Mouse (Mus musculus): ENCODE measurements around the gene Mdm1.

Gene Mdm1

GRCm38 (mm10) chr10:118141018-118141883 lies at the start of gene Mdm1:
Gene Mdm1, plus strand, starts transcription at chr10:118141811.
- peak; percentile 98 for DNase-seq (ENCODE audit: low spot score in 2 of 2)

DNA sequence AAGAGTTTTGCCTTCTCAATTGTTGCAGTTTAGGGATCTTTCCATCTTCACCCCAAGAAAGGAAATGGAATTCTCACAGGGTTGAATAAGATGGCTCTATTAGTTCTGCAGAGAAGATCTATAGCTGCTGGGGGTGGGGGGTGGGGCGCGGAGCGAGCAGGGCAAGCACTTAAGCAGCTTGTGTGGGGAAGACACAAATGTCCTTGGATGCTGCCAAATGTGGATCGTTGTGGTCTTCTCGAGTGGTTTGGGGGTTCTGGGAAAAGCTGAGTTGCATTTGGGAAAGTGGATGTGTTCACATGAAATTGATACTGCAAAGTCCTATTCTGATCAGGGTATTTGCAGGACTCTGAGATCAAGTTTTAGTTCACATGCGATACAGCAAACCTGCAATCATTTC lies 48.9 kb upstream of the Mdm1 start:
- DNase-seq (ENCODE audit: low spot score in 2 of 2) = no peak

GRCm38 (mm10) chr10:118093728-118094127 lies 47.9 kb upstream of the Mdm1 start:
- DNase-seq (ENCODE audit: low spot score in 2 of 2) = no peak

DNA sequence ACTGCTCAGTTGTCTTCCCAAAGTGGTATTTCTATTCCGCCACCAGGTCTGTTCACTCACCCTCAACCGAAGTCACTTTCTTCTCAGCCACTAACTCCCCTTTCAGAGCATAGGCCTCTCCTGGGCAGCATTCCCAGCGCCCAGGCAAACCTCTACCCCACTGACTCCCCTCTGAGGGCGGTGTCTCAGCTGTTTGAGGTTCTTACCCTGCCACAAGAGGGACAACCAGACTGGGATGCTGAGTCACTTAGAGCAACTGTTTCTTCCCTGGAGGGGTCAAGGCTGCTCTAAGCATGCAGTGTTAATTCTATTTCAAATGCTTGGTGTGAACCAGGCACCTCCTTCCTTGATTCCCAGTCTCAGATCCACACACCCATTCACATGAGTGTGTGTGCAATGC lies 46.8 kb upstream of the Mdm1 start:
- no peak for DNase-seq (ENCODE audit: low spot score in 2 of 2)

DNA sequence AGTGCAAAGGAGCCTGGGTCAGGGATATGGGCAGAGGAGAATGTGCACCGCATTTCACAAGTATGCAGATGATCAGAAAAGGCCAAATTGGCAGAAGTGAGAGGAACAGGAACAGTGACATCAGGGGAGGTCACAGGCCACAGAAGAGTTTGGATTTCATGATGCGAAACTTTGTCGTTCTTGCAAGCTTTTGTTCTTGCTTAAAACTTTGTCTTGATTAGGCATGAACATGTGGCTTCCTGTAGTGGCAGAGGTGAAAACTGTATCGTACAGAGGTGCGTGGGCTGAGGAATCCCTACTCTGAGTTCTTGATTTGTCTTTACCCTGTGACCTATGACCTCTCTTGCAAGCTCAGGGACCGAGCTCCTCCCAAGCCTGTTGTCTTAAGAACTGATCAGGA lies 45.4 kb upstream of the Mdm1 start:
- DNase-seq (ENCODE audit: low spot score in 2 of 2) = no peak

GRCm38 (mm10) chr10:118097898-118098297 lies 43.7 kb upstream of the Mdm1 start:
- DNase-seq (ENCODE audit: low spot score in 2 of 2) = no peak

DNA sequence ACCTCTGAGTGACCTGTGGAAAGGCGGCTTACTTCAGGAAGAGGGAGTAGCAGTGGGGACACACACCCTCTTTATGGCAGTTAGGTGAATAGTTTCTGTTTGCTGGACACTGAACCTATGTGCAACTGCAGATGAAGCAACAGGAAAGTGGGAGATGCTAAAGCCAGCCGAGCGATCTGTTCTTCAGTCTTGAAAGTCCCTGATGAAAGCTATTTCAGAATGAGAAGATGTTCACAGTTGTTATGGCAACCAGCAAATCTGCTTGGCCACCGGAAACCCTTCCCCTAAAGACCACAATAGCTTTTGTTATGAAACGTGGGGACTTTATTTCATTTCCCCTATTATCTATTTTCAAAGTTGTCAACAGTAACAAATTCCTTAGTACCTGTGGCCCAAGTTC lies 41.0 kb upstream of the Mdm1 start:
- no peak for DNase-seq (ENCODE audit: low spot score in 2 of 2)

DNA sequence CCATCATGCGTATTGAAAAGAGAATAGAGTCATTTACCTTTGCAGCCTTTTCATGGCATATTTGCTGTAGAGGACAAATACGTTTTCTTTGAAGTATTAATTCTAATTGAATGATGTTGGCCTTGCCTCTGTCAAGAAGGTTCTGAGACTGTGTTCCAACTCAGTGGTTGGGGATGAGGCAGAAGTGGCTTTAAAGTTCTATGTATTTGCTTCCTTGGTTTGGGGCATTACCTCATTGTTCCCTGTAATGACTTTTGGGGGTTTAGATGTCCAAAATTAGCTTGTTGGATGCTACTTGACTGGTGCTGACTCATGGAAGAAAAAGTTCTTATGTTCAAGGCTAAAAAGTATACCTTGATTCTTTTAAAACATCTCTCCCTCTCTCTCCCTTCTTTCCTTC lies 40.6 kb upstream of the Mdm1 start:
- DNase-seq (ENCODE audit: low spot score in 2 of 2) = no peak

- peak; percentile 74 to 81 for DNase-seq (ENCODE audit: low spot score in 2 of 2)
Observed at GRCm38 (mm10) chr10:118103020-118103666, 38.5 kb upstream of the Mdm1 start.

- no peak for DNase-seq (ENCODE audit: low spot score in 2 of 2)
Observed at GRCm38 (mm10) chr10:118103906-118104305, 37.7 kb upstream of the Mdm1 start.

DNA sequence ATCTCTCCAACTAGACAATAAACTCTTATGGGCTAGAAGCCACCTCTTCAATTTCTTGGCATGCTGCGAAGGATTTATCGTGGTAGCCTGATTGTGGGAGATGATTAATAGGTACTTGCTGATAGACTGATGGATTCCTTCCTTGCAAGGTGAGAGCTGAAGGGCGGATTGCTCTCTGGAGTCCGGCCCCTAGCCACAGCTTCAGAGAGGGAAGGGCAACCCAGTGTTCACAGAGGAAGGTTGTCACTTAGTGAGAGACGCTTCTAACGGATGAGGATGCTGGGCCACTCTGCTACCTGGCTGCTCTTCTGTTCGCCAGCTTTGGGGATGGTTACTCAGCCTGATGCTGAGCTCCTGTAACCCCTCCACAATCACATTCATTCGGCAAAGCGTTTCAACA lies 34.6 kb upstream of the Mdm1 start:
- DNase-seq (ENCODE audit: low spot score in 2 of 2) = no peak

- DNase-seq (ENCODE audit: low spot score in 2 of 2) = no peak
Observed at GRCm38 (mm10) chr10:118110006-118110920, 31.3 kb upstream of the Mdm1 start.

- no peak for DNase-seq (ENCODE audit: low spot score in 2 of 2)
Observed at GRCm38 (mm10) chr10:118110921-118111301, 30.7 kb upstream of the Mdm1 start.

DNA sequence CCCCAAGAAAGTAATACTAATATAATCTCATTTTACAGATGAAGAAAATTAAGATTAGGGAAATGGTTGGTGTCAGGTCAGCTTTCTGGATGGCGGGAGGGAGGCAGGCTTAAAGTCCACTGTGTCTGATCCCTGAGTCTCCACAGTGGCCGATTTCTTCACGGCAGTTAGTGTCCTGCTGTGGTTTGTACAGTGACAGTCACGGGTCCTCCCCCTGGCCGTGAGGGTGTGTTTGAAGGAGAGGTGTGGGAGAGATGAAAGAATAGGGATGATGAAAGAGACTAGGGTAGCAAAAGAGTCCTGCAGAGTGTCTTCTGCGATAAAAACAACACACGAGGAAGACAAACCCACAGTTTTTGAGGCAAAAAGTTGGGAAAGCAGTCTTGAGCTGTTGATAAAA lies 30.0 kb upstream of the Mdm1 start:
- no peak for DNase-seq (ENCODE audit: low spot score in 2 of 2)

DNA sequence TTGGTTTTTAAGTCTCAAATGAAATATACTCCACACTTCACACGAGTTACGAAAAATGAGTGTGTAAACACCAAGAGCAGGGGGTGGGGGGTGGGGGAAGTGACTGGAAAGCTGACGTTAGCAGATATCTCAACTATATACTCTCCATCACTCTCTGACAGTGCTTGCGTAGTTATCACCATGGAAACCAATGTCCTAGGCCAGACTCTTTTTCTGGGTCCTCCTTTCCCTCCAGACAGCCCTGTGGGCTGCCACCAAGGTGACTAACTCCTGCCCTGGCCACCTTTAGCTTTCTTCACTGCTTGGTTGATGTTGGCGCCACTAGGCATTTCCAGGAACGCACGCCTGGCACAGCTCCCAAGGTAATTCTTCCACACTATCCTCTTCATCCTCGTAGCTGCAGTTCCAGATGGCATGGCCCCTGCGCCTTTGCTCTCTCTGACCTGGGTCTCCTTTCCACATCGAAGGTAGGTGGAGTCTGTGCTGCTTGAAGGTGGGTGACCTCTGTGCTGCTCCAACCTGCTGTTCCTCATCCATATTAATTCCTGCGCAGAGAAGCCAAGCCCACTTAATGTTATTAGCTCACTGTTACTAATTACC lies 29.2 kb upstream of the Mdm1 start:
- DNase-seq (ENCODE audit: low spot score in 2 of 2) = no peak

DNA sequence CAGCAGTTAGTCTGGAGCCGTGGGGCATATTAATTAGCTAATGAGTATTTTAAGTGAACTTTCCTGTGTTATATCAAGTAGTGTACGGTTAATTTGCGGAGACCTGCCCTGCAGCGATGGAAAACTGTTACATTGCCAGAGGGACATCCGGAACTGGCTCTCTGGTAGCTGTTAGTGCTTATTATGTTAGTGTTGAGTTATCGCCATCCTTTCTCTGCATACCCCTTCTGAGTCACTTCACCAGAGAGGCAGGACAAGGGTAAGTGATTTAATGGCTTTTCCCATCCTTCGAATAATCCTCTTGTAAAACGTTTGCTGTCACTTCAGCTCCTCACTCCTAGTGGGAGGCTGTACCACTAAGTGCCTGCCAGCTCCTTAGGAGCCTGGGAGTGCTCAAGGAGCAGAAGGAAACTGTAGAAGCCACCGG lies 28.3 kb upstream of the Mdm1 start:
- no peak for DNase-seq (ENCODE audit: low spot score in 2 of 2)

DNA sequence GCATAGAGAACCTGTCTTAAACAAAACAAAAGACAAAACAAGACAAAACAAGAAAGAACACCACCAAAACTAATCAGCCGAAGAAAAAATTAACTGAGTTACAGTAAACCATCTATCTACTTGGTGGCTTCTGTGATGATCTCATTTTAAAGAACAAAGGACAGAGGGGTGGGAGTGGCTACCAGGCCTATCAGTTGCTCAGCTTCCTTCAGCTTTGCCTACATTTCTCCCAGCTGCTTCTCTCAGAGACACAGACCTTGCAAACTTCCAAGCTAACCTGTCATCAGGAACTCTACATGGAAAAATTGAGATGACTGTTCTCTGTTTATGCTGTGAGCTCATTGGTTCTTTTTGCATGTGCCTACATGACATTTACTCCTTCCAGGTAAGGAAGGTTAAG lies 27.3 kb upstream of the Mdm1 start:
- DNase-seq (ENCODE audit: low spot score in 2 of 2) = no peak

- no peak for DNase-seq (ENCODE audit: low spot score in 2 of 2)
Observed at GRCm38 (mm10) chr10:118116456-118116855, 25.2 kb upstream of the Mdm1 start.

GRCm38 (mm10) chr10:118121047-118121936 lies 20.3 kb upstream of the Mdm1 start:
- no peak for DNase-seq (ENCODE audit: low spot score in 2 of 2)

DNA sequence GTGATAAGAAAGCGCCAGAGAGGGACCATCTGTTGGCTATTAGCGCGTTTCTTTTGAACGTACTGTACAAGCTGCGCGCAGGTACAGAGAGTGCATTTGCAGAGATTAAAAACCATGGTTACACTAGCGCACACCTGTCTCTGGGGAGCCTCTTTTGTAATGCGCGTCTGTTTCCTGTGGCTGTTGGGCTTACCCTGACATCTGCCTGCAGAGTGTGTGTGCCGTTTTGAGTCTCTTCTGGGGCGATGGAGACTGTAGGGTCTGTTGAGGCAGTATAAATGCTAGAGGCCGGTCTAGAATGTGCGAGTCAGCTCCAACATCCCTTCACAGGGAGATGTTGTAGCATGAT lies 19.7 kb upstream of the Mdm1 start:
- no peak for DNase-seq (ENCODE audit: low spot score in 2 of 2)

Data from frontal cortex, postnatal 14 days (tissue).